Mouse (Mus musculus) lung, embryonic 15.5 days (tissue): Measurements from ENCODE around the gene Fbxl13. TPM values are rescaled to one million over a fixed set of nuclear protein-coding genes. Genes with fewer than 3 reads are reported as not detected.
"Not testable (repeated sequence)": the region's sequence is repeated elsewhere in the genome, so short reads cannot be mapped to it uniquely, and the experiment has no call there.

Experiments
- ATAC-seq: fragments of 200-750 bp; cut with Nextera tagmentation; 2 replicates; pipeline ENCODE4 v1.8.0; 2017; ENCODE audit warnings: moderate number of reproducible peaks, borderline replicate concordance; ENCODE audit not compliant: low FRiP score, low TSS enrichment; ENCODE audit errors: extremely low read depth
- H3K27ac ChIP-seq: fragments of 300-500 bp; sonication (generic); 2 replicates; pipeline ENCODE4 v1.5.1; 2015; ENCODE audit warnings: moderate library complexity, mild to moderate bottlenecking, inconsistent platforms
- H3K27me3 ChIP-seq: fragments of 300-500 bp; sonication (generic); 2 replicates; pipeline ENCODE4 v1.6.1; 2015; ENCODE audit warnings: inconsistent platforms
- H3K36me3 ChIP-seq: fragments of 300-500 bp; sonication (generic); 2 replicates; pipeline ENCODE4 v1.6.1; 2015; ENCODE audit warnings: inconsistent platforms
- H3K4me1 ChIP-seq: fragments of 300-500 bp; sonication (generic); 2 replicates; pipeline ENCODE4 v1.6.1; 2015; ENCODE audit warnings: inconsistent platforms
- H3K4me2 ChIP-seq: fragments of 300-500 bp; sonication (generic); 2 replicates; pipeline ENCODE4 v1.6.1; 2015; ENCODE audit warnings: inconsistent platforms, mild to moderate bottlenecking, moderate library complexity
- H3K4me3 ChIP-seq: fragments of 300-500 bp; sonication (generic); 2 replicates; pipeline ENCODE4 v1.5.1; 2015; ENCODE audit warnings: mild to moderate bottlenecking, inconsistent platforms
- H3K9ac ChIP-seq: fragments of 300-500 bp; sonication (generic); 2 replicates; pipeline ENCODE4 v1.6.1; 2015; ENCODE audit warnings: inconsistent platforms
- H3K9me3 ChIP-seq: fragments of 300-500 bp; sonication (generic); 2 replicates; pipeline ENCODE4 v1.6.1; 2016; ENCODE audit warnings: inconsistent platforms
- WGBS: fragments of 180-500 bp; shearing (Covaris S2); methylation state at CpG from one replicate; pipeline ENCODE4 v1.1.7; 2015; 5-methylcytosine and 5-hydroxymethylcytosine counted together
- polyA plus RNA-seq: library from polyadenylated mRNA; unstranded; fragments of >200 nt; fragmentation: Nextera tagmentation; extraction: Ambion mirVana; gene quantifications from 2 replicates; pipeline ENCODE4 v1.2.1, GENCODE M21; 2015

Fbxl13 gene
- polyA plus RNA-seq, 1 experiment from 2014 or later, result 0.72 TPM

DNA sequence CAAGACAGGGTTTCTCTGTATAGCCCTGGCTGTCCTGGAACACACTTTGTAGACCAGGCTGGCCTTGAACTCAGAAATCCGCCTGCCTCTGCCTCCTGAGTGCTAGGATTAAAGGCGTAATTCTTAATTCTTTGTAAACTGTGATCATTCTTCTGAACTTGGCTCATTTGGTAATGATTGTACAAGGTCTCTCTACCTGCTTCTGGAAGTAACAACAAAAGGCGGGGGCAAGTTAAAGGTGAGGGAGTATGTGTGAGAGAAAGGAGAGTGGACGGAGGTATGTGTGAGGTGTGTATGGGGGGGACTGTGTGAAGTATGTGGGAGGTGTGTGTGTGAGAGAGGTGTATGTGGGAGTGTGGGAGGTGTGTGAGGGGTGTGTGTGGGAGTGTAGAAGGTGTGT lies 45.5 kb downstream of the Fbxl13 start:
- H3K27ac ChIP-seq, result no peak overlapping the region
- no peaks in the 10 kb centered on the region for H3K4me1 ChIP-seq
- no peaks in the 10 kb centered on the region for H3K36me3 ChIP-seq
- no peak overlapping the region for H3K4me2 ChIP-seq
- H3K9me3 ChIP-seq, result no peaks in the 10 kb centered on the region
- 89% methylated on average over 4 of the region's 4 CpGs for WGBS
- no peak overlapping the region for H3K4me3 ChIP-seq
- H3K27me3 ChIP-seq, result no peaks in the 10 kb centered on the region
- ATAC-seq, result no peak
- no peak overlapping the region for H3K9ac ChIP-seq

DNA sequence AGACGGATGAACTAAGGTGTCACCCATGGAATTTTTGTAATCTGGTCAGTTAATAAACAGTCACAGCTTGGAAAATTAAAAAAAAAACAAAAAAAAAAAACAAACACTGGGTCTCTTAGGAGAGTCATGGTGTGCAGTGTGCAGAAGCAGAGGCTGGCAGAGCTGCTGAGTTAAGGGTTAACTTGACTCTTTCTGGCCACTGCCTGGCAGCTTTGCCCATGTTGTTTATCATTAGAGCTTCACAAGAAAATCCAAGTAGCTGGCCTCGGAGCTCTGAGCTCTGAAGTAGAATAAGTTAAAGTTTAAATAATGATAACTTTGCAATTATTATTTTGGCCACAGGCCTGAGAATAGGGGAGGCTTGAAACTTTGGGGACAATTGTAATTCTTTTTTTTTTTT lies 45.9 kb downstream of the Fbxl13 start:
- 46% methylated on average over 2 of the region's 2 CpGs for WGBS
- not testable (repeated sequence) for H3K27ac ChIP-seq, H3K4me2 ChIP-seq, H3K9me3 ChIP-seq, H3K36me3 ChIP-seq, H3K4me3 ChIP-seq, H3K4me1 ChIP-seq, H3K27me3 ChIP-seq, ATAC-seq, H3K9ac ChIP-seq

DNA sequence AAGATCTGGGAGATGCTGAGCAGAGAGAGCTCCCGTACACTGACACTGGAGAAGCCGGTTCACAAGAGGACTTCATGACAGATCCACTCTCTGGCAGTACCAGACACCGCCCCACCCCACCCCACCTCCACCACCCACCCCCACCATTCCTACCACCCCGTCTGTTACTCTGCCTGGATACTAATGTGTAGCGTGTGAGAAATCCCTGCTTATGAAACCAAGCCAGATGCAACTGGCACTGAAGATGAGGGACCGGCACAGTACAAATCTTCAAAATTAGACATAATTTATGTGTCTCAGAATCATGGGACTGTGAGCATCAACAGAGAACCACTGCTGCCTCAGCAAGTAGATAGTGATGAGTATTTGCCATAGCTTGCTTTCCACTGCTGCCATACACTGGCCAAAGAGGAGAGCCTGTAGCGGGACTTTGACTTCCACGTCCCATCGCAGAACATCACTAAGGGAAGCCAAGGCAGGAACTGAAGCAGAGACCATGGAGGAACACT lies 52.2 kb downstream of the Fbxl13 start:
- no peaks in the 10 kb centered on the region for H3K9me3 ChIP-seq
- no peak overlapping the region for H3K4me3 ChIP-seq
- WGBS, result 87% methylated on average over 9 of the region's 9 CpGs
- no peak overlapping the region for H3K4me2 ChIP-seq
- H3K27ac ChIP-seq, result no peak overlapping the region
- ATAC-seq, result no peak
- no peaks in the 10 kb centered on the region for H3K27me3 ChIP-seq
- no peaks in the 10 kb centered on the region for H3K4me1 ChIP-seq
- no peaks in the 10 kb centered on the region for H3K36me3 ChIP-seq
- H3K9ac ChIP-seq, result no peak overlapping the region

DNA sequence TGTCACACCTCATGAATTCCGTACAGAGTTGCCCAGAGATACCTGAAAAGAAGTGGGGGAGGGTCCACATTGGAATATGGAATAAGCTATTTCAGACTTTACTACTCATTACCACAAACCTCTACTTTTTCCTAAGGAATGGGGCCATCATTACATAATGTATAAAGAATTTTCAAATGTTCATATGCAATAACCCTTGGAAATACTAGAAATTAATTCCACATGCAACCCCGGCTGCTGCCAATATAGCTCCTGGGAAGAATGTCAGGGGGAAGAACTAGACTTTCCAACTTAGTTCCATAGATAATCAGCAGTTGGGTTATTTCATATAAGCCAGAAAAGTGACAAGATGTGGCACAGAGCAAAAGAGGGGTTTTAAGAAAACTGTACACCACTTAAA lies 53.3 kb downstream of the Fbxl13 start:
- no peak for ATAC-seq
- Histone ChIP-seq H3K27ac (no peak overlapping the region), H3K27me3 (no peaks in the 10 kb centered on the region), H3K4me1 (no peaks in the 10 kb centered on the region), H3K4me3 (no peak overlapping the region), H3K9ac (no peak overlapping the region), H3K9me3 (no peaks in the 10 kb centered on the region), H3K4me2 (no peak overlapping the region), H3K36me3 (no peaks in the 10 kb centered on the region)
- 73% methylated on average over 2 of the region's 2 CpGs for WGBS

DNA sequence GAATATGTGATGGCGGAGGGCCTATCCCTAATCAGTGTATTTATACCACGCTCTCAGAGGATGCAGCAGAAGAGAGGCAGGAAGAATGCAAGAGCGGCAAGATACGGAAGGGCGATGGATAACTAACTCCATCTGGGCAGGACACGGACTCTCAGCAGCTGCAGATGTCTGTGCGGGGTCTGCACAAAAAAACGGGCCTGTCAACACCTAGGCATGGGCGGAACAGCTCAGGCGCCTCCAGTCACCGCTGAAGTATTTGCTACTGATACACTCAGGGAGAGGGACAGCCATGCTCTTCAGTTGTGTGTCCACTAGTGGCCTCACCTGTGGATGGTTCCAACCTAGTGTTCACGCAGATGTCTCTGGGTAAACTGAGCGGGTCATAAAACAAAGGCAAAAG lies 57.2 kb downstream of the Fbxl13 start:
- Histone ChIP-seq H3K4me3 (no peak overlapping the region), H3K27ac (no peak overlapping the region), H3K4me2 (no peak overlapping the region), H3K4me1 (no peaks in the 10 kb centered on the region), H3K36me3 (no peaks in the 10 kb centered on the region), H3K9ac (no peak overlapping the region), H3K27me3 (no peaks in the 10 kb centered on the region), H3K9me3 (no peaks in the 10 kb centered on the region)
- WGBS, result 61% methylated on average over 13 of the region's 13 CpGs
- peak; percentile 46; the same call in 1 of the 2 replicates for ATAC-seq

DNA sequence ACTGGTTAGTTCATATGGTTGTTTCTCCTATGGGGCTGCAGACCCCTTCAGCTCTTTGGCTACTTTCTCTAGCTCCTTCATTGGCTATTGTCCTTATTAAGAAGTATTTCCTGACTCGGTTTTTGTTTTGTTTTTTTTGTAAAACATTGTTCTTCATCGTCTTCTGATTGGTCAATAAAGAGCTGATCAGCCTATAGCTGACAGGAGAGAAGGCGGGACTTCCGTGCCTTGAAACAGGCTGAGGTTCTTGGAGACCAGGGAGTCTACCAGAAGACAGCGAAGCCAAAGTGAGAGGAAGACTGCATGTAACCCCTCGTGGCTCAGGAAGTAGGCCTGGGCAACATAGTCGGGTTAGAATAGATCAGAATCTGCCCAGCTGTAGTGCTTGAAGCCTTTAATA lies 57.8 kb downstream of the Fbxl13 start:
- no peaks in the 10 kb centered on the region for H3K36me3 ChIP-seq
- H3K27ac ChIP-seq, result no peak overlapping the region
- H3K9me3 ChIP-seq, result no peaks in the 10 kb centered on the region
- WGBS, result 67% methylated on average over 7 of the region's 7 CpGs
- no peak overlapping the region for H3K9ac ChIP-seq
- H3K27me3 ChIP-seq, result no peaks in the 10 kb centered on the region
- no peaks in the 10 kb centered on the region for H3K4me1 ChIP-seq
- ATAC-seq, result no peak
- H3K4me2 ChIP-seq, result no peak overlapping the region
- no peak overlapping the region for H3K4me3 ChIP-seq

DNA sequence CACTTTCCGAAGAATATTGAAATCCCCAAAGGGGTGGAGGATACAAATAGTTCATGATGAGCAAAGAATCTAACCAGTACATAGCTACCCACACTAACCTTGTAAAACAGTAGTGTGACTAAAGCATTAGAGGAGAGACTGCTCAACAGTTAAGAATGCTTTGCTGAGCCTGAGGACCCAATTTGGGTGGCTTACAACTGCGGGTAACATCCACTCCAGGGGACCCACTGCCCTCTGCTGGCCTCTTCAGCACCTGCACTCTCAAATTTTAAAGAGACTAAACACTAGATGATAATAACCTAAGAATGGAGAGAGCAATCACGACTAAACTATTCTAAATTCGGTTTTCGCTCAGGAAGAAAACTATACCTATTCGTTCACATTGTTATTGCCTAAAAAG lies 58.7 kb downstream of the Fbxl13 start:
- no peak for ATAC-seq
- Histone ChIP-seq H3K4me3 (no peak overlapping the region), H3K4me2 (no peak overlapping the region), H3K36me3 (no peaks in the 10 kb centered on the region), H3K9me3 (no peaks in the 10 kb centered on the region), H3K27ac (no peak overlapping the region), H3K4me1 (no peaks in the 10 kb centered on the region), H3K27me3 (no peaks in the 10 kb centered on the region), H3K9ac (no peak overlapping the region)
- 55% methylated on average over 6 of the region's 6 CpGs for WGBS

DNA sequence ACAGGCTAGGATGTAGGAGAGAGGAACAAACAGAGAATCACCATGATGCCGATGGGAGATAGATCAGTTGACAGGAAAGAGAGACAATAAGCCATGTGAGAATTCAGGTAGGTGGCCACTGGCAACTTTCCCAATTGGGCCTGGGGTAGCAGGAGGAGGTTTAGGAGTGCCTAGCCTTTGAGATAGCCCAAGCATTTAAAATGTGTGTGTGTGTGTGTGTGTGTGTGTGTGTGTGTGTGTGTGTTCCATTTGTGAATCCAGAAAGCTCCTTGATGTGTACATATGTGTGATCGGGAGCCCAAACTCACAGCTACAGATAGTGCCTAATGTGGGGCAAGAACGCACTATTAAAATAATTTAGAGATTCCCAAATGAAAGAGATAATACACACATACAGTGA lies 67.3 kb downstream of the Fbxl13 start:
- no peak overlapping the region for H3K4me3 ChIP-seq
- no peaks in the 10 kb centered on the region for H3K36me3 ChIP-seq
- H3K9me3 ChIP-seq, result no peaks in the 10 kb centered on the region
- H3K27ac ChIP-seq, result no peak overlapping the region
- no peak overlapping the region for H3K4me2 ChIP-seq
- H3K9ac ChIP-seq, result no peak overlapping the region
- H3K4me1 ChIP-seq, result no peaks in the 10 kb centered on the region
- 86% methylated on average over 3 of the region's 3 CpGs for WGBS
- ATAC-seq, result no peak
- no peaks in the 10 kb centered on the region for H3K27me3 ChIP-seq

DNA sequence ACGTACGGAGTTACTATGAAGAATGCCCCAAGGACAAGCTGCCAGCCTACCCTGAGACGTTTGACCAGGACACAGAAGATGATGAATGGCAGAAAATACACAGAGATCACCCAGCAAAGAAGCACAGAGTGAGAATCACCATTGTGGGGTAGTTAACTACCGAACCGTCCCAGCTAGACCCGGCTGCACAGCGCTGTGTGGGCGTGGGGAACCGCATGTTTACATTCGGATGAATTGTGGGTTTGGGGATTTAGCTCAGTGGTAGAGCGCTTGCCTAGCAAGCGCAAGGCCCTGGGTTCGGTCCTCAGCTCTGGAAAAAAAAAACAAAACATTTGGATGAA lies 70.3 kb downstream of the Fbxl13 start:
- Histone ChIP-seq H3K27me3 (no peaks in the 10 kb centered on the region), H3K9ac (no peak overlapping the region), H3K9me3 (no peaks in the 10 kb centered on the region), H3K4me2 (no peak overlapping the region), H3K27ac (no peak overlapping the region), H3K36me3 (no peaks in the 10 kb centered on the region), H3K4me3 (no peak overlapping the region), H3K4me1 (no peaks in the 10 kb centered on the region)
- WGBS, result 75% methylated on average over 13 of the region's 13 CpGs
- ATAC-seq, result no peak

DNA sequence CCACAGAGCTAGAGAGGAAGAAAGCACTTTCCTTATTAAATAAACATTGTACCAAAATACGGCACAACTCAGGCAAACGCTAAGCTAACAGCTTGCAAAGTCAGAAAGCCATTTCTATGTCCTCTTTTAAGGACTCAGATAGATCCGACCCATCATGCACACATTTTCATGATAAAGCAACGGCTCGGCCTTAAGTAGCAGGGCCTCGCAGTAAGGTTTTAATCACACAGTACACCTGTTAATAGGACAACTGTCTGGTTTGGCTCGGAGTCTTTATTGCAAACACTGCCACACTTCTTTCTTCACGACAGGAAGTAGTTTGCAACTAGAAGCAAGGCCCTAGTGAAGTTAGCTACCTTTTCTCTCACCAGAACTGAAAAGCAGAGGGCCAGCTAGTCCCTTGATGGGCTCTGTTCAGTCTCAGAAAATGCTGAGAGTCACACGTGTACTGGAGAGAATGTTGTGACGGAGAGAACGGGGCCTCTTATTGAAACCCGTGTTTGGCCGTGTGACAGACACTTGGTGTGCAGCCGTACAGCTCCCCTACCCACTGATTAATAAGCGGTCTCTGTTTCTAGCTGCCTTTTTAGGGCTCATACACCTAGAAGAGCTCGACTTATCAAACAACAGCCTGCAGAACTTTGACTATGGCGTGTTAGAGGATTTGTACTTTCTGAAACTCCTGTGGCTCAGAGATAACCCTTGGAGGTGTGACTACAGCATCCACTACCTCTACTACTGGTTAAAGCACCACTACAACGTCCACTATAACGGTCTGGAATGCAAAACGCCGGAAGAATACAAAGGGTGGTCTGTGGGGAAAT lies 70.8 kb downstream of the Fbxl13 start:
- Histone ChIP-seq H3K4me1 (no peaks in the 10 kb centered on the region), H3K27me3 (no peaks in the 10 kb centered on the region), H3K4me2 (no peak overlapping the region), H3K27ac (no peak overlapping the region), H3K4me3 (no peak overlapping the region), H3K36me3 (no peaks in the 10 kb centered on the region), H3K9me3 (no peaks in the 10 kb centered on the region), H3K9ac (no peak overlapping the region)
- WGBS, result 54% methylated on average over 21 of the region's 21 CpGs
- ATAC-seq, result no peak

DNA sequence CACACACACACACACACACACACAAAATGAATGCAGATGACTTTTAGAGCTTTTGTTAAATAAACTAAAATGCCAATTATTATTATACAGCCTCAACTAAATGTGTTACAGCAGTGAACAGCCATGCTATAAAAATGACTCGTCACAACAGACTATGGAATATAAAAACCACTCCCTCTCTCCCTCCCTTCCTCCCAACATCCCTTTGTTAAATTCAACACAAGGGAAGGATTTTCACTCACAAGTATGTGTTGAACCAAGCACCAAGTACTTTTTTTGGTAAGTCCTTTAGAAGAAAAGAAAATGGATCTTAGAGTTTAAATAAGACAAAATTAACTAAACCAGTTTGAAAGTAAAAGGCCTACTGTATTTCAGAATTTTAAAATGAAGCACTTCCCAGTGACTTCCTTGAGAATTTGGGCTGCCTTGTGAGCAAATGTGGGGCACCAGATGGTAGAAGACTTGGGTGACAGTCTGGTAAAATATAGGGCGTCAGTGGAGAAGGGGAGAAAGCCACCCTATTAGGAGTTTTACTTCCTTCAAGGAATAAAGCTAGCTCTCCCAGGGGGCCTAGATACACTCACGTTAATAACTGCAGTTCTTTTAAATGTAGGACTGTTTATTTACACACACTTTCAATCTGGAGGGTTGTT lies 72.5 kb downstream of the Fbxl13 start:
- Histone ChIP-seq H3K4me1 (no peaks in the 10 kb centered on the region), H3K4me3 (no peak overlapping the region), H3K9ac (no peak overlapping the region), H3K27ac (no peak overlapping the region), H3K36me3 (no peaks in the 10 kb centered on the region), H3K4me2 (no peak overlapping the region), H3K9me3 (no peaks in the 10 kb centered on the region), H3K27me3 (no peaks in the 10 kb centered on the region)
- 64% methylated on average over 3 of the region's 3 CpGs for WGBS
- no peak for ATAC-seq

DNA sequence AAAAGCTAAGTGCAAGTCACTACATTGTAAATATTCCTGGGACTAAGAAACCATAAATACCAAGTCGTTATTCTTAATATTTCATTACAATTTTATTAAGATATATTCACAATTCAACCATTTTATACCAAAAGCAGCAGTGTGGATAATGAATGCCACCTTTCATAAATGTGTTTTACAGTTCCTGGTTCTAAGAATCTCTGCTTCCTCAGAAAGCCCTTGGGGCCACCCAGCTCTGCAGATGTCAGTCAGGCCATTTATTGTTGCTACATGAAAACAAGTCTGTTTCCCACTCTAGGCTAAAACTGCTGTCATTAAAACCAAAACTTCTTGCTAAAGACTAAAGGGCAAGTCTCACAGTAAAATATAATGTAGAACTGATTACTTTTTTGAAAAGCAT lies 77.7 kb downstream of the Fbxl13 start:
- no peak overlapping the region for H3K4me3 ChIP-seq
- no peak overlapping the region for H3K27ac ChIP-seq
- WGBS, result 85% methylated on average over 1 of the region's 1 CpGs
- H3K27me3 ChIP-seq, result no peaks in the 10 kb centered on the region
- H3K36me3 ChIP-seq, result no peaks in the 10 kb centered on the region
- no peak for ATAC-seq
- no peaks in the 10 kb centered on the region for H3K9me3 ChIP-seq
- no peak overlapping the region for H3K9ac ChIP-seq
- H3K4me1 ChIP-seq, result 0 out of 2 replicates have a peak, but pooled peaks cover 3% of the 10 kb centered on the region
- no peak overlapping the region for H3K4me2 ChIP-seq
